Comparison of ENCODE assay signal across 17 mouse cellular contexts in the genomic region with DNA sequence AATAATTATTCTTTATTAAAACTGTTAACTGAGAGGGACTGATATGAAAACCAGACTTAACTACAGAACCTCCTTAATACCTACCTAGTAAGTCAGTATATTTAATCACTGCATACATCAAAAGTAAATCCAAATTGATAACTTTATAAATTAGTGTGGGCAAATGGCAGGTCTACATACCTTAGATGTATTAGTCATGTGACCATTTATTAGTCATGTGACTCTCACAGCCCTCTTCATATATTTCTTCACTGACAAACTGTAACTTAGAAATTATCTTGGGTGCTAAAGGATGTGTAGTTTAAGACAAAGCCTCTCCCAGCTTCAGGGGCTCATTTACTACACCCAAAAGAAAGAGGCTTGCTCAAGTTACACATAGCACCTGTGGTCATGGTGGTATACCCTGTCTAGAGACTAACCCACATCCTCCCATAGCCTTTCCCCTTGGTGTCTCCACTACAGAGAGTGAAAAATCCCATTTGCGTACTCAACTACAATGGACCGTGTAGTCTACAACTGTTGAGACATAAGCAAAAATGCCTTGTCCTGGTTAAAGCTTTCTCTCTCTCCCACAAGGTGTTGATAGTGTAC. TPM values are rescaled to one million over a fixed set of nuclear protein-coding genes. Genes with fewer than 3 reads are reported as not detected.
DNase-seq lines count a peak whose midpoint lies in the region; ATAC-seq lines count a peak whose summit lies in the region.
"Had no signal": no experiment of that assay in that cellular context is flagged by ENCODE, and none has a peak within 500 bp of the region (broad histone marks: within the 10 kb centered on the region; RNA-seq: fewer than 3 reads in every experiment).

No protein-coding gene starts in this region.

- ATAC-seq in megakaryocyte, adult 5-6 weeks (ENCODE audit: poor library complexity, severe bottlenecking), result peak; percentile 28
- ATAC-seq: forebrain, embryonic 13.5 days; forebrain, postnatal 0 days; intestine, embryonic 16.5 days had no signal

- intact Hi-C loops in left cerebral cortex, postnatal 14 days (cut with DNase I), result no loop called here

- DNase-seq in 416B (ENCODE audit: low read depth), result peak; percentile 48
- peak; percentile 39 for DNase-seq in CD4-positive, CD25-positive, alpha-beta regulatory T cell, adult 2 months (ENCODE audit: low read depth, low spot score)
- DNase-seq in T-cell, adult 2 months (ENCODE audit: low spot score), result peak; percentile 52
- no peak for DNase-seq in lung, adult 18-20 months
- no peak for DNase-seq in left cerebral cortex, postnatal 14 days (ENCODE audit: low spot score in 2 of 2)
- DNase-seq in lung, postnatal 10 days, result no peak
- no peak for DNase-seq in ovary, postnatal 10 days (ENCODE audit: low spot score)
- DNase-seq: adrenal gland, postnatal 14 days; cerebellum, adult 18-20 months; cerebellum, adult 9-11 months; cerebellum, postnatal 36 days; forebrain, postnatal 0 days; gastrocnemius, postnatal 14 days; heart, postnatal 36 days had no signal

RNA-seq across cellular contexts. Expression of a gene that starts 35.4 kb away (rescaled TPM):
- 57.3 and 65.8 TPM in 2 replicates for total RNA-seq in megakaryocyte, adult 5-6 weeks (2015)
- total RNA-seq in megakaryocyte, adult 5-6 weeks (2017), result 52.9 and 59.6 TPM in 2 replicates
- total RNA-seq in left cerebral cortex, postnatal 14 days (2021), result 10 to 100 TPM; 26.5 to 26.8 TPM

Comparison
In these comparisons a context has a peak if more than half of its experiments do, and no peak if none do; other contexts are left out.
1. DNase-seq: peak in 416B (single experiment), CD4-positive, CD25-positive, alpha-beta regulatory T cell, adult 2 months (single experiment) and T-cell, adult 2 months (single experiment); none in lung, adult 18-20 months (0 of 2), left cerebral cortex, postnatal 14 days (0 of 2), lung, postnatal 10 days (single experiment) and ovary, postnatal 10 days (single experiment).